Mouse (Mus musculus) kidney, adult 18-20 months (tissue): ENCODE measurements around the gene Snn.

Experiments
- DNase-seq: peaks from one replicate; pipeline ENCODE4 v3.0.0; 2021

Snn gene

GRCm38 (mm10) chr16:11086856-11087588 is 26.3 kb downstream of the Snn start:
- DNase-seq = peak; percentile 37

- DNase-seq = no peak
These were observed 30.3 kb downstream of the Snn start for GRCm38 (mm10) chr16:11090836-11091570.

- no peak for DNase-seq
These were observed 31.3 kb downstream of the Snn start for GRCm38 (mm10) chr16:11092061-11092460.

- DNase-seq = no peak
These were observed 31.8 kb downstream of the Snn start for GRCm38 (mm10) chr16:11092523-11092922.

GRCm38 (mm10) chr16:11093717-11094386 is 33.1 kb downstream of the Snn start:
- no peak for DNase-seq

- DNase-seq = no peak
These were observed 36.6 kb downstream of the Snn start for GRCm38 (mm10) chr16:11097301-11097700.

GRCm38 (mm10) chr16:11104905-11105304 is 44.2 kb downstream of the Snn start:
- DNase-seq = no peak

- no peak for DNase-seq
These were observed 48.5 kb downstream of the Snn start for GRCm38 (mm10) chr16:11109198-11109740.

GRCm38 (mm10) chr16:11122625-11123024 is 61.9 kb downstream of the Snn start:
- DNase-seq = no peak

GRCm38 (mm10) chr16:11124110-11124509 is 63.4 kb downstream of the Snn start:
- DNase-seq = no peak
